Mouse (Mus musculus) thymus, adult 2 months (tissue): ENCODE data around the gene Rhebl1. TPM values are rescaled to one million over a fixed set of nuclear protein-coding genes. Genes with fewer than 3 reads are reported as not detected.

ENCODE experiments used
- DNase-seq: peaks from one replicate; pipeline ENCODE4 v3.0.0; 2021
- H3K27ac ChIP-seq: fragments of 200-500 bp; 2 replicates; pipeline ENCODE4 v1.5.1; 2012; ENCODE audit warnings: low read length, control low read depth; ENCODE audit not compliant: control insufficient read depth, insufficient read depth
- H3K27me3 ChIP-seq: fragments of 200-500 bp; 2 replicates; pipeline ENCODE4 v1.6.1; 2012; ENCODE audit warnings: mild to moderate bottlenecking, low read length, moderate library complexity, mixed read lengths; ENCODE audit not compliant: control insufficient read depth, insufficient read depth
- H3K36me3 ChIP-seq: fragments of 200-500 bp; 2 replicates; pipeline ENCODE4 v1.6.1; 2012; ENCODE audit warnings: mild to moderate bottlenecking, low read length, moderate library complexity; ENCODE audit not compliant: control insufficient read depth, insufficient read depth
- H3K4me1 ChIP-seq: fragments of 200-500 bp; replicated peaks from 2 replicates; pipeline ENCODE4 v1.6.1; 2012; ENCODE audit warnings: low read length; ENCODE audit not compliant: control insufficient read depth, insufficient read depth
- H3K4me3 ChIP-seq: fragments of 200-500 bp; 2 replicates; pipeline ENCODE4 v1.5.1; 2012; ENCODE audit warnings: mild to moderate bottlenecking, low read length, control low read depth, moderate library complexity; ENCODE audit not compliant: control insufficient read depth, insufficient read depth
- CTCF ChIP-seq: fragments of 200-500 bp; IDR thresholded peaks from 2 replicates; pipeline ENCODE4 v1.5.1; 2012; ENCODE audit warnings: mild to moderate bottlenecking, control low read depth, low read length, moderate library complexity, borderline replicate concordance; ENCODE audit not compliant: control insufficient read depth, poor library complexity, insufficient read depth; ENCODE audit errors: extremely low read depth
- POLR2A ChIP-seq: fragments of 200-500 bp; IDR thresholded peaks from 2 replicates; pipeline ENCODE4 v1.6.1; 2012; ENCODE audit warnings: mild to moderate bottlenecking, low read length, control low read depth, moderate library complexity; ENCODE audit not compliant: control insufficient read depth, poor library complexity, insufficient read depth; ENCODE audit errors: extremely low read depth
- WGBS: fragments of 180-500 bp; shearing (Covaris S2); methylation state at CpG from one replicate; pipeline ENCODE4 v1.1.7; 2018; 5-methylcytosine and 5-hydroxymethylcytosine counted together
- polyA plus RNA-seq: library from polyadenylated mRNA; depleted of rRNA; stranded (reverse); fragments of >200 nt; gene quantifications from 2 replicates; pipeline ENCODE4 v1.2.3, GENCODE M21; 2012

Gene Rhebl1
- polyA plus RNA-seq, 1 experiment, result 9.8 TPM

DNA sequence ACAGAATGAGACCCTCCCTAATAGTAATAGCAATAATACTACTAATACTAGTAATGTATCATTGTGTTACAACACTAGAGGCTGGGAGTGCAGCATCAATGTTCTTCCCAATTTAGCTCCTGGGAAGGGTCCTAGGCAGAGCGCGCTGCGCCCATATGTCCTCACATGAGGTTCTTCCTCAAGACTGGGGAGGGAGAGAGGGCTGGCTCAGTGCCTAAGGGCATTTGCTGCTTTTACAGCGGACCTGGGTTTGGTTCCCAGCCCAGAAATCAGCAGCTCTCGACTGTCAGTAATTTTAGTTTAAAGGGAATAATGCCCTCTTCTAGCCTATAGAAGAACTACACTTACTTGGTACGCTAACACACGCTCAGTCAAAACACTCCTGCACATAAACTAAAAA is 6.8 kb downstream of the Rhebl1 start:
- TF ChIP-seq CTCF (no peak), POLR2A (no peak)
- DNase-seq, result no peak
- WGBS, result 90% methylated on average over 7 of the region's 7 CpGs
- no peak overlapping the region for H3K27ac ChIP-seq
- H3K36me3 ChIP-seq, result no peaks in the 10 kb centered on the region
- H3K4me1 ChIP-seq, result 0 out of 2 replicates have a peak, but pooled peaks cover 2% of the 10 kb centered on the region
- H3K4me3 ChIP-seq, result no peak overlapping the region
- no peaks in the 10 kb centered on the region; the same call in 1 of the 2 replicates for H3K27me3 ChIP-seq

DNA sequence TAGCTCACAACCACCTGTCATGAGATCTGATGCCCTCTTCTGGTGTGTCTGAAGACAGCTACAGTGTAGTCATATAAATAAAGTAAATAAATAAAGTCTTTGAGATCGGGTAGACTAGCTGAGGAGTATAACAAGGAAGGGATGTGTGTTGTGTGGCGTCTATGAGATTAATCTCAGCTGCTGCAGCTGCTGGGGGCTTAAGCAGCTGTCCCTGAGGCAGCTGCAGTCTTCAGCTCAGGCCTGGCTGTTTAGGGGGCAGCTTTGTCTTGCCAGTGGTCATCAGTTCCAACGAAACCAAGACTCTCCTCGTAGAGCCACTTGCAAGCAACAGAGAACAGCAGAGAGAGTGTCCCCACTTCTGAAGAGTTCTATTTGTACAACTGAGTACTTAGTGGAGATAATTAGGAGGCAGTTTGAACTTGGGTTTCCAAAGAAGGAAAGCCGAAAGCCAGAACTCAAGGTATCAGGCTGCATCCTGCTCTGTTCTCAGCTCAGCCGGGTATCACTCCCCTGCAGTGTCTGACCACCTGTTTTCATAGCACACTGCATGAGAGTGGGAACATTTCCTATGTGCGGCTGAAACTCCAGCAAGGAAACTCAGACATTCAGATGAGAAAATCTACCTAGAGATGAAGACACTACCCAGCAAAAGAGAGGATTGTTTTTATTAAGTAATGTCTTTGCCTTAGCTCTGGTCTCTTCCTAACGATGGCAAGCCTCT is 7.5 kb downstream of the Rhebl1 start:
- H3K27me3 ChIP-seq, result no peaks in the 10 kb centered on the region; the same call in 1 of the 2 replicates
- no peaks in the 10 kb centered on the region for H3K36me3 ChIP-seq
- 85% methylated on average over 8 of the region's 8 CpGs for WGBS
- H3K27ac ChIP-seq, result no peak overlapping the region
- H3K4me1 ChIP-seq, result 0 out of 2 replicates have a peak, but pooled peaks cover 2% of the 10 kb centered on the region
- no peak for TF ChIP-seq POLR2A
- no peak for TF ChIP-seq CTCF
- no peak overlapping the region for H3K4me3 ChIP-seq
- DNase-seq, result no peak

- no peak for DNase-seq
- Histone ChIP-seq H3K4me3 (no peak overlapping the region), H3K4me1 (peaks cover 9% of the 10 kb centered on the region), H3K27ac (no peak overlapping the region), H3K36me3 (no peaks in the 10 kb centered on the region), H3K27me3 (no peaks in the 10 kb centered on the region)
- no peak for TF ChIP-seq POLR2A
- no peak for TF ChIP-seq CTCF
- WGBS, result 88% methylated on average over 1 of the region's 1 CpGs
These were observed 10.2 kb downstream of the Rhebl1 start for GRCm38 (mm10) chr15:98884106-98884505.

DNA sequence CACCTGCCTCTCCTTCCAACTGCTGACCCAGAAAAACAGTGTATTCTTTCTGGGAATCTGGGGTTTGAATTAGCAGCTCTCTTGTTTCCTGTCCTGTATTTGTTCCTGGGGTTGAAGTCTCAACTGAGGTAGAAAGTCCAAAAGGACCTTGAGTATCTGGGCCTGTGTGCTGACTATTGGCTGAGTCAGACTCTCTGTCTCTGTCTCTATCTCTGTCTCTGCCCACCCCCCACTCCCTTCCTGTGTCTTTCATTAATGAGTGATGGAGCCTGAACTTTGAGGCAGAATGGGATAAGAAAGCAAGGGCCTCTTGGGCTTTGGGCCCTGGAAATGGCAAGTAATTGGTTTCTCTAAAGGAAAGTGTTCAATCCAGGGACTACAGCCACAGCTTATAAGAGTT is 10.7 kb downstream of the Rhebl1 start:
- no peak for DNase-seq
- H3K36me3 ChIP-seq, result no peaks in the 10 kb centered on the region
- H3K27me3 ChIP-seq, result no peaks in the 10 kb centered on the region
- H3K27ac ChIP-seq, result no peak overlapping the region
- peaks cover 9% of the 10 kb centered on the region for H3K4me1 ChIP-seq
- TF ChIP-seq POLR2A (no peak), CTCF (no peak)
- no peak overlapping the region for H3K4me3 ChIP-seq

GRCm38 (mm10) chr15:98881656-98882008 is 12.7 kb downstream of the Rhebl1 start:
- Histone ChIP-seq H3K36me3 (no peaks in the 10 kb centered on the region), H3K4me3 (no peak overlapping the region), H3K27ac (no peak overlapping the region), H3K27me3 (no peaks in the 10 kb centered on the region), H3K4me1 (peaks cover 9% of the 10 kb centered on the region)
- no peak for TF ChIP-seq CTCF
- WGBS, result 15% methylated on average over 5 of the region's 5 CpGs
- DNase-seq, result no peak

DNA sequence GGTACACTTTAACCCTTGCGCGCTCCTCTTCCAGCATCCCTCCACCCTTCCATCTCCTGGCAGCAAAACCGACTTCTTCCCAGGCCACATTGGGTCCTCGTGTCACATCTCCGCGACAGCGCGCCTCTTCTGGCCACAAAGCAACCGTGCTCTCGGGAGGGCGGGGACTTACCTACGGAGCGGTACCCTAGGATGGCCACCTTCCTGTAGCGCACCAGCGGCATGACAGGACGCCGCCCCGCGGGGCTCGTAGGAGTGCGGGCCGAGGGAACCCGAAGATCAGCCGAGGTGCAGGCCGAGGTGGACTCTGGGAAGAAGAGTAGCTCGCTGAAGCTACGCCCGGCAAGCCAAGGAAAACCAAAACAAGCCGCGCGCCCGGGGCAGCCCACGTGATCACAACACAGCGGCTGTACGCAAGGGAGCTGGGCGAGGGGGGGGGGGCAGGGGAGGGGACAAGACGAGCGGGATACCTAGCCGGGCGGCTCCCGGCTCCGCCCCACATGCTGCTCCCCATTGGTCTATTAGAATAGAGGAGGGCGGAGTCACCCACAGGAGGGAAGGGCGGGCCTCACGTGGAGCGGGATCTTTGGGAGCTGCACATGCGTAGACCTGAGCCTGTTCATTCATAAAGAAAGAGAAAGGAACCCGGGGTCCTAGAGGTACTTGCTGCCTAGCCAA is 13.2 kb downstream of the Rhebl1 start:
- 0 out of 2 replicates have a peak, but pooled peaks have one; percentile 65 for TF ChIP-seq POLR2A
- peak; percentile 71; the same call in 1 of the 2 replicates for TF ChIP-seq CTCF

More for the DNA sequence above, 13.2 kb downstream of the Rhebl1 start:
- H3K4me1 ChIP-seq, result peaks cover 9% of the 10 kb centered on the region
- peak; percentile 89 for DNase-seq
- peak overlapping the region; percentile 68 for H3K4me3 ChIP-seq
- no peaks in the 10 kb centered on the region for H3K36me3 ChIP-seq
- WGBS, result under 1% methylated on average over 47 of the region's 48 CpGs
- no peaks in the 10 kb centered on the region for H3K27me3 ChIP-seq
- no peak overlapping the region for H3K27ac ChIP-seq
